Mouse (Mus musculus): Measurements from ENCODE around the gene Ikzf2.

GRCm38 (mm10) chr1:69583932-69584659 is 102.9 kb downstream of the Ikzf2 start:
- TF ChIP-seq CTCF (IDR thresholded peaks at IDR 0.05; ENCODE audit: extremely low read depth, insufficient read length, insufficient replicate concordance, low read depth, low read length) (no peak), POLR2A (IDR thresholded peaks at IDR 0.05; ENCODE audit: low read depth, low read length) (no peak)

Data from small intestine, adult 2 months (tissue).